Mouse (Mus musculus) embryonic facial prominence, embryonic 14.5 days (tissue): ENCODE data around the gene Ubxn7. TPM values are rescaled to one million over a fixed set of nuclear protein-coding genes. Genes with fewer than 3 reads are reported as not detected.
A peak's percentile ranks its signal among the peaks of the same experiment; 100 is the strongest.

Experiments
- ATAC-seq: fragments of 200-750 bp; cut with Nextera tagmentation; 2 replicates; pipeline ENCODE4 v1.8.0; 2017; ENCODE audit warnings: low read depth, moderate number of reproducible peaks, moderate TSS enrichment
- DNase-seq: peaks from one replicate; pipeline ENCODE4 v3.0.0-alpha.2; 2015; ENCODE audit warnings: low spot score
- H3K27ac ChIP-seq: fragments of 300-500 bp; sonication (generic); replicated peaks from 2 replicates; pipeline ENCODE4 v1.5.1; 2014; ENCODE audit warnings: low read depth, mild to moderate bottlenecking, low read length, moderate library complexity
- H3K27me3 ChIP-seq: fragments of 300-500 bp; sonication (generic); replicated peaks from 2 replicates; pipeline ENCODE4 v1.6.1; 2014; ENCODE audit warnings: low read length; ENCODE audit not compliant: control insufficient read depth, insufficient read depth
- H3K36me3 ChIP-seq: fragments of 300-500 bp; sonication (generic); 2 replicates; pipeline ENCODE4 v1.6.1; 2014; ENCODE audit warnings: low read length, mixed read lengths; ENCODE audit not compliant: control insufficient read depth, insufficient read depth
- H3K4me1 ChIP-seq: fragments of 300-500 bp; sonication (generic); 2 replicates; pipeline ENCODE4 v1.6.1; 2014; ENCODE audit warnings: antibody characterized with exemption, low read length; ENCODE audit not compliant: control insufficient read depth, insufficient read depth
- H3K4me2 ChIP-seq: fragments of 300-500 bp; sonication (generic); 2 replicates; pipeline ENCODE4 v1.6.1; 2014; ENCODE audit warnings: low read depth, mild to moderate bottlenecking, low read length, moderate library complexity, mixed read lengths
- H3K4me3 ChIP-seq: fragments of 300-500 bp; sonication (generic); 2 replicates; pipeline ENCODE4 v1.5.1; 2014; ENCODE audit warnings: low read depth, mild to moderate bottlenecking, low read length
- H3K9ac ChIP-seq: fragments of 300-500 bp; sonication (generic); 2 replicates; pipeline ENCODE4 v1.6.1; 2014; ENCODE audit warnings: low read depth, mild to moderate bottlenecking, low read length, moderate library complexity, mixed read lengths
- H3K9me3 ChIP-seq: fragments of 300-500 bp; sonication (generic); 2 replicates; pipeline ENCODE4 v1.6.1; 2016; ENCODE audit warnings: low read length; ENCODE audit not compliant: control insufficient read depth
- WGBS: fragments of 180-500 bp; shearing (Covaris S2); extraction: QIAGEN DNeasy Blood & Tissue Kit; methylation state at CpG from one replicate; pipeline ENCODE4 v1.1.7; 2014; 5-methylcytosine and 5-hydroxymethylcytosine counted together
- polyA plus RNA-seq: library from polyadenylated mRNA; unstranded; fragments of >200 nt; fragmentation: Nextera tagmentation; extraction: Ambion mirVana; gene quantifications from 2 replicates; pipeline ENCODE4 v1.2.1, GENCODE M21; 2014

The Ubxn7 gene
- polyA plus RNA-seq, 1 experiment from 2014 or later: 21.1 TPM

GRCm38 (mm10) chr16:32389841-32390240 lies 57.8 kb downstream of the Ubxn7 start:
- no peak for DNase-seq
- peaks cover 63% of the 10 kb centered on the region for H3K36me3 ChIP-seq
- no peak for ATAC-seq
- H3K4me2 ChIP-seq: no peak overlapping the region
- H3K4me3 ChIP-seq: no peak overlapping the region
- no peak overlapping the region for H3K27ac ChIP-seq
- H3K4me1 ChIP-seq: no peaks in the 10 kb centered on the region
- no peaks in the 10 kb centered on the region for H3K27me3 ChIP-seq
- no peak overlapping the region for H3K9ac ChIP-seq
- 84% methylated on average over 3 of the region's 3 CpGs for WGBS
- no peaks in the 10 kb centered on the region for H3K9me3 ChIP-seq

- ATAC-seq (no peak), DNase-seq (no peak)
- H3K27ac ChIP-seq: no peak overlapping the region
- H3K9me3 ChIP-seq: no peaks in the 10 kb centered on the region
- 96% methylated on average over 3 of the region's 3 CpGs for WGBS
- no peaks in the 10 kb centered on the region; the same call in 1 of the 2 replicates for H3K4me1 ChIP-seq
- H3K27me3 ChIP-seq: no peaks in the 10 kb centered on the region
- peaks cover 53% of the 10 kb centered on the region for H3K36me3 ChIP-seq
- no peak overlapping the region for H3K4me2 ChIP-seq
- H3K4me3 ChIP-seq: no peak overlapping the region
- no peak overlapping the region for H3K9ac ChIP-seq
Observed at GRCm38 (mm10) chr16:32390882-32391281, 58.8 kb downstream of the Ubxn7 start.

GRCm38 (mm10) chr16:32395679-32396540 lies 63.9 kb downstream of the Ubxn7 start:
- no peaks in the 10 kb centered on the region; the same call in 1 of the 2 replicates for H3K4me1 ChIP-seq
- H3K27ac ChIP-seq: peak overlapping the region; percentile 67
- H3K4me3 ChIP-seq: no peak overlapping the region
- H3K27me3 ChIP-seq: no peaks in the 10 kb centered on the region
- WGBS: 47% methylated on average over 6 of the region's 6 CpGs
- no peak overlapping the region for H3K9ac ChIP-seq
- no peaks in the 10 kb centered on the region for H3K9me3 ChIP-seq
- ATAC-seq (no peak), DNase-seq (no peak)
- H3K36me3 ChIP-seq: peaks cover 26% of the 10 kb centered on the region
- H3K4me2 ChIP-seq: no peak overlapping the region

- no peak overlapping the region for H3K4me3 ChIP-seq
- no peaks in the 10 kb centered on the region; the same call in 1 of the 2 replicates for H3K4me1 ChIP-seq
- 51% methylated on average over 3 of the region's 3 CpGs for WGBS
- DNase-seq (no peak), ATAC-seq (no peak)
- H3K9ac ChIP-seq: no peak overlapping the region
- H3K27me3 ChIP-seq: no peaks in the 10 kb centered on the region
- H3K9me3 ChIP-seq: no peaks in the 10 kb centered on the region
- H3K36me3 ChIP-seq: peaks cover 21% of the 10 kb centered on the region
- 0 out of 2 replicates have a peak overlapping the region, but pooled peaks have one; percentile 67 for H3K27ac ChIP-seq
- no peak overlapping the region for H3K4me2 ChIP-seq
Observed at GRCm38 (mm10) chr16:32396541-32396835, 64.4 kb downstream of the Ubxn7 start.

GRCm38 (mm10) chr16:32398206-32398605 lies 66.1 kb downstream of the Ubxn7 start:
- Histone ChIP-seq H3K4me3 (no peak overlapping the region), H3K9me3 (no peaks in the 10 kb centered on the region), H3K9ac (no peak overlapping the region), H3K27me3 (no peaks in the 10 kb centered on the region), H3K4me2 (no peak overlapping the region), H3K36me3 (peaks cover 7% of the 10 kb centered on the region), H3K27ac (no peak overlapping the region), H3K4me1 (no peaks in the 10 kb centered on the region; the same call in 1 of the 2 replicates)
- DNase-seq (no peak), ATAC-seq (no peak)
- WGBS: 70% methylated on average over 3 of the region's 3 CpGs

- 87% methylated on average over 7 of the region's 7 CpGs for WGBS
- H3K36me3 ChIP-seq: no peaks in the 10 kb centered on the region
- H3K4me2 ChIP-seq: no peak within 1 kb of the TSS
Observed at GRCm38 (mm10) chr16:32400267-32400666, 68.2 kb downstream of the Ubxn7 start, which contains the start of gene Tm4sf19. Gene Tm4sf19 (plus strand): TSS chr16:32400506.

GRCm38 (mm10) chr16:32401335-32401965 lies 69.4 kb downstream of the Ubxn7 start:
- no peak overlapping the region for H3K4me3 ChIP-seq
- no peaks in the 10 kb centered on the region for H3K36me3 ChIP-seq
- no peak for DNase-seq
- no peaks in the 10 kb centered on the region for H3K27me3 ChIP-seq
- H3K27ac ChIP-seq: no peak overlapping the region
- H3K4me2 ChIP-seq: no peak overlapping the region
- H3K9me3 ChIP-seq: no peaks in the 10 kb centered on the region
- 61% methylated on average over 9 of the region's 9 CpGs for WGBS
- no peak for ATAC-seq
- no peaks in the 10 kb centered on the region for H3K4me1 ChIP-seq
- H3K9ac ChIP-seq: no peak overlapping the region

More at GRCm38 (mm10) chr16:32400267-32400666, 68.2 kb downstream of the Ubxn7 start, which contains the start of gene Tm4sf19:
- no peaks in the 10 kb centered on the region for H3K9me3 ChIP-seq
- no peak within 1 kb of the TSS for H3K27ac ChIP-seq
- H3K4me1 ChIP-seq: no peaks in the 10 kb centered on the region; the same call in 1 of the 2 replicates
- H3K9ac ChIP-seq: no peak within 1 kb of the TSS
- no peak within 1 kb of the TSS for H3K4me3 ChIP-seq
- H3K27me3 ChIP-seq: no peaks in the 10 kb centered on the region
- no peak for ATAC-seq
- DNase-seq: no peak

GRCm38 (mm10) chr16:32402818-32403217 lies 70.8 kb downstream of the Ubxn7 start:
- H3K9ac ChIP-seq: no peak overlapping the region
- WGBS: 74% methylated on average over 3 of the region's 3 CpGs

More at GRCm38 (mm10) chr16:32402818-32403217, 70.8 kb downstream of the Ubxn7 start:
- Histone ChIP-seq H3K9me3 (no peaks in the 10 kb centered on the region), H3K4me2 (no peak overlapping the region), H3K4me1 (no peaks in the 10 kb centered on the region), H3K27ac (no peak overlapping the region), H3K4me3 (no peak overlapping the region), H3K36me3 (no peaks in the 10 kb centered on the region), H3K27me3 (no peaks in the 10 kb centered on the region)
- DNase-seq (no peak), ATAC-seq (no peak)
